Mouse (Mus musculus): ENCODE results near the gene Asb8.

Gene Asb8

DNA sequence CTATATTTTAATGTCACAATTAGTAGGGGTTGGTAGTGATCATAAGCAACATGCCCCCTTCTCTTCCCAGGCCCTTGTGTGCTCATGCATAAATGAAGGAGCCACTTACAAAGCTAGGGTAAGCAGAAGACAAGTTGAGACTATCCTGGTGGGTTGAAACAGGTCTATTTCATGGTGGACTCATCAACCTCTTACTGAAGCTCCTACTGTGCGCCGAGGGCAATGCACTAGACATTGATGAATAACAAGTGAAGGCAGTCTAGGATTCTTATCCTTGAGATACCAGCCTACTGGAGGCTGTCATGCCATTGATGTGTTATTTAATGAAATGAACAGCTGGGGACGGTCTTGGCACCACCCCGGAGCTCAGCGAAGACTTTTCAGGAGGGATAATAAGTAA lies 10.2 kb downstream of the Asb8 start:
- no peak for DNase-seq

DNA sequence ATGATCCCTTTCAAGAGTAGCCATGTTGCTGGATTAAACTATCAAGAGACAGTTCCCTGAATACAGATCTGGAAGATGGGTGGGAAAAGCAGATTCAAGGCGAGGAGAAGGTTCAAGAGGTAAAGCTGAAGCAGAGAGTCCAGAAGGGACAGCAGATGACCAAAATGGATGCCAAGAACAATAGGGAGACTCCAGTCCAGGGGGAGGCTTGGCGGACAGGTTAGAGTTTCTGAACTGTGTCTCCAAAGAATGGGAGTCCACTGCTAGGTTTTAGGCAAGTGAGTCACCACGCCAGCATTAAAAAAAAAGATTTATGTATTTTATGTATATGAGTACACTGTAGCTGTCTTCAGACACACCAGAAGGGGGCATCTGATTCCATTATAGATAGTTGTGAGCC lies 10.8 kb downstream of the Asb8 start:
- DNase-seq, result no peak

DNA sequence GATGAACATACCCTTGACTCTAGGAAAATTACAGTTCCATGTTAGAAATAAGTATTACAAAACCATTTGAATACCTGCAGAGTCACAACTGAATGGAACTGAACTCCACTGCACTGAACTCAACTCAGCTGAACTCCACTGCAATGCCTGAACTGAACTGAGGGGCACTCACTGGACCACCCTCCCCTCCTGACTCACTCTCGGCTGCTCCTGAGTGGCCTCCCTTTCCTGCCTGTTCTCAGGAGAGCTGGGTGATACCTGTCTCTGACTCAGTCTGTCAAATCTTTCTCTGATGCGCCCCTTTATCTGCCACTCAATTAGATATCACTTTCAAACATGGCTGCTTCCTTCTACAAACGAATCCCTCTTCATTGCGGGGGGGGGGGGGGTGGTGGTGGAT lies 11.3 kb downstream of the Asb8 start:
- no peak for DNase-seq

DNA sequence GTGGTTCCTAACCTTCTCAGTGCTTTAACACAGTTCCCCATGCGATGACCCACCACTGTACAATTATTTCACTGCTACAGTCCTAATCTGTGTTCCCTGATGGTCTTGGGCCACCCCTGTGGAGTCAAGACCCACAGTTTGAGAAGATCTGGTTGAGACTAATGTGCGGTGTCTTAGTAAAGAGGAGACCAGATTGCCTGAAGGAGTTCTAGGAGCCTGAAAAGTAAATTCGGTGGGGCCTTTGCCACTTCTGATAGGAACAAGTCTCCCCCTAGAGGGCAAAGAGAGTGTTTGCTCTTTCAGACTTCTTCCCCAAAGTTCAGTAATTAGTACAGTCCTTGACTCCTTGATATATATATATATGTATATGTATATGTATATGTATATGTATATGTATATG lies 11.8 kb downstream of the Asb8 start:
- DNase-seq, result peak in 1 of 2 experiments; percentile 14

DNA sequence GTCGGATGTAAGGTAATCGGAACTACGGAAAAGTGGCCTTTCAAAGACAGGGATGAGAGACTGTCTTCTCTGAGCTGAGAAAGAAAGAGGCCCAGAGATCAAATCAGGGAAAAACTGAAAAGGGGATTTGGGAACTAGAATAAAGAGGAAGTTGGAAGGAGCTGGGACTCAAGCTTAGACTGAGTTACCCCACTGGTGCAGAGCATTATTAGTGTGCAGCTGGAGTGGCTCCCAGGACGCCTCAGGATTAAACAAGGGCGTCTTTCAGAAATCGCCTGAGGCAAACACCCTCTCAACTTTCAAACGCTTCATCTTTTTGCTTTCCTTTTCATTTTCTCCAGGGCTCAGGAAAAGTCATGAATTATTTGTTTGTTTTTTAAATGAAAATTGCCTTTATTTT lies 12.5 kb downstream of the Asb8 start:
- no peak for DNase-seq

DNA sequence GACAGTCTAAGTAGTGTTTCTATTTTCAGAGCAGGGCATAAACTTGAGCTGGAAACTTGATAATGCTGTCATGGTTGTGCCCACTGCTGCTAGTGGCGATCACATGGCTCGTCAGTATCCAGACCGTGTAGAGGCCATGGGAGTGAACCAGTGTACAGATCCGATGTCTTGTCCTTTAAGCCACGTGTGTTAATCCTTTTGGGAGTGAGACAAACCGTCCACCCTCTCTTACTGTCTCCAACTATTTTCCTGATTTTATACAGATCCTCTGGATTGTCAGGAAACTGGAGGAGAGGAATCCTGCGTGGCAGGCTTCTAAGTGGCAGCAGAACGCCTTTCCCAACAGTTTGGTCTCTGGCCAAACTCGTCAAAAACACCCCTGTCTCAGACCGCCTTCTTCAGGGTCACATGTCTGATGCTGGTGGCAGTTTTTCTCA lies 16.2 kb downstream of the Asb8 start:
- DNase-seq, result no peak

DNA sequence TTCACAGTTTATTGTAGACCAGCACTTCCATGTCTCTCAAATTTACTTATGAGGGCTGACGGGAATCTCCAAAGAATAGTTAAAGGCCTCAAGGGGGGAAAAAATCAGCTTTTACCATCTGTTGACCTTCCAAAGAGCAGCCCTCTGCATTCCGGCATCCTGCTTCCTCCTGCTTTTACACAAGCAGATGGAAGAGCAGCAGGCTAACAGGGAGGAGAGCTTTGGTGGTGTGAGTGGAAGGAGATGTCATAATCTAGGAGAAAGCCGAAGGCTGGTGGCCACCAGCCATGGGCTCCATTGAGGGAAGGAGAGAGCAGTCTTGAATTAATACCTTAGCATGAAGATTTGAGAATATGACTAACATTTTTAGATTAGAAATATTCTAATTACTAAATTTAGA lies 17.1 kb downstream of the Asb8 start:
- DNase-seq, result no peak

DNA sequence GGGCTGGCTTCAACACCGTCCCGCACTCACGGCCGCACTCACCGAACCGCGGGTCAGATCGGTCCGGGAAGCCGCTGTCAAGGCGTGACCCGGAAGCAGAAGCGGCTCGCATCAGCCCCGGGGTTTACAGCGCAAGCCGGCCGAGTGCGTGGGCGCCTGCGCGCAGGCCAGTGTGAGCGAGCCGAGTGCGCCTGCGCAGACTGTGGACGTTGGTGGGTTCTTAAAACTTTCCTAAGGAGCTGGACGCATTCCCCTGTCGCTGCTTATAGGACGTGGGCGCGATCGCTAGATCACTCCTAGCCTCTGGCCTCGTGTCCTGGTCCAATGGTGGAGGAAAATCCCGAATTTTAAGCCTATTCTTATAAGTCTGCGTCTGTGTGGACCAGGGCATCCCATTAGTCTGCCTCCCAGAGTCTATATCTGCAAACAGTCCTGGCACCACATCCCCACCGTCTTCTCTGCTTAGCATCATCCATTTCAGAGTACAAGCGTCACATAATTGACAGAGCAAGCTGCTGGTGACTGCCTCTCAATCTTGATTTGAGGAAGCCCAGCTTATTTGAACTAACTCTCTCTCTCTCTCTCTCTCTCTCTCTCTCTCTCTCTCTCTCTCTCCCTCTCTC lies 19.8 kb downstream of the Asb8 start:
- DNase-seq, result peak; percentile 87 to 89

DNA sequence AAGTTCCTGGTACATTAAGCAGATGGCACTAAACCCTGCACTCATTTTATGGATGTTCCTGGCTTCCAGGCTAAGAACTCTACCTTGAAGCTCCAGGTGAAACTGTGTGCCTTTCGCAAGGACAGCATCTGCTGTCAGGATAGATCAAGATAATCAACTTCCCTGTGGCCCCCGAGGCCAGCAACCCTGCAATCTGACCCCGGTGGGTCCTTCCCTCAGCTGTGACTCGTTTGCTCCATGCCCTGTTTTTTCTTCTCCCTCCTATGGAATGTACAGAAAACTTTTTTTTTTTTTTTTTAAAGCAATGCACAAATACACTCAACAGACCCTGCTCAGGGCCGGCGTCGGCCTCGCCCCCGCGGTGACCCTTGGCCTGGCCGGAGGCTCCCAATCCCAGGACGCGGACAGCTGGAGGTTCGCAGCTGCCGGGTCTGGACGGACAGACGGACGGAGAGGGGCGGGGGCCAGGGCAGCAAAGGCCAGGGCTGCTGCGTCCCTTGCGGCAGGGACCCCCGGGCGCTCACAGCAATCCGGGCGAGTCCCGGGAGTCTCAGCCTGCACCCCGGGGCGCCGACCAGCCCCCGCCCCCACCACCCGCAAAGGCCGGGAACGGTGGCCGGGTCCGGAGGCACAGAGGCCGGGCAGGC lies 20.4 kb downstream of the Asb8 start:
- no peak for DNase-seq

DNA sequence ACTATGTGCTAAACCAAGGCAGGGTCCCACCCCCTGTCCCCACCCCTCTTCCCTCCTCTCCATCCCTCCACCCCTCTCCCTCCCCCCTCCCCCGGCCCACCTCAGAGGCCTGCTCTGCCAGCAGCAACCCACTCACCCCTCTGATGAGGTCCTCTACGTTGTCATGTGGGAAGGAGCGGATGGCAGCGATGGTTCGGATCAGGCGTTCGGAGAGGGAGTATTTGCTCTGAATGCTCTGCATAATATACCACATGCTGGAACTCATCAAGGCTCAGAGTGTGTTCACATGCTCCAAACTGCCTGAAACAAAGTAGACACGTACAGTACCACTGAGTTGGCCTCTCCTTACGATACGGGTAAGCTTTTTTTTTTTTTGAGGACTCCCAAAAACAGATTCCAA lies 22.9 kb downstream of the Asb8 start:
- DNase-seq, result no peak

DNA sequence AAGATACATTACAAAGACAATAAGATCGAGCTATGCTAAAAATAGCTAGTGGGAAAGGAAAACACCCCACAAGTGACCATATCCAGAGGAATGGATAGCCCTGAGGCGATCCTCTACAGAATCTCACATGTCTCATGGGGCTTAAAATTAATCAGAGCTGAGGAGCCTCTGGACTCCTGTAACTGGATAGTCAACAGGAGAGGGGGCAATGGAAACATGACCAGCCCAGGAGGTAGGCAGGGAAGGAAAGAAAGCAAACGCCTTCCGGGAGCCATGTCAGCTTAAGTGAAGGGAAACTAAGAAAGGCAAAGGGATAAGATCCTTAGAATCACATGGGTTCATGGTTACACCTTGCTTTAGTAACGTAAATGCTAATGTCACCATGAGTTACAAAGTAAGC lies 24.6 kb downstream of the Asb8 start:
- DNase-seq, result no peak

DNA sequence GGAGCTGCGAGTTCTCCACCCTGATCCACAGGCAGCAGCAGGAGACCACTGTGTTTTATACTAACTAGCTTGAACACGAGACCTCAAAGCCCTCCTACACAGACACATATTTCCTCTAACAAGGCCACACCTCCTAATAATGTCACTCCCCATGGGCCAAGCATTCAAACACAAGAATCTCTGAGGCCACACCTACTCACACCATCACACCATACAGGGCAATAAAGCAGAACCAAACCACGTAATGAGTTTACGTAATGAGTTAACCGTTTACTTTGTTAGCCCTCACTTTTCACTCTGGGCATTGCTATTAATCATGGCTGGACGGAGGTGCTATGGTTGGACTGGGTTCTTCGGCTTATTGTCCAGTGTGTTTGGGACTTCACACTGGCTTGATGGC lies 25.7 kb downstream of the Asb8 start:
- DNase-seq, result no peak

DNA sequence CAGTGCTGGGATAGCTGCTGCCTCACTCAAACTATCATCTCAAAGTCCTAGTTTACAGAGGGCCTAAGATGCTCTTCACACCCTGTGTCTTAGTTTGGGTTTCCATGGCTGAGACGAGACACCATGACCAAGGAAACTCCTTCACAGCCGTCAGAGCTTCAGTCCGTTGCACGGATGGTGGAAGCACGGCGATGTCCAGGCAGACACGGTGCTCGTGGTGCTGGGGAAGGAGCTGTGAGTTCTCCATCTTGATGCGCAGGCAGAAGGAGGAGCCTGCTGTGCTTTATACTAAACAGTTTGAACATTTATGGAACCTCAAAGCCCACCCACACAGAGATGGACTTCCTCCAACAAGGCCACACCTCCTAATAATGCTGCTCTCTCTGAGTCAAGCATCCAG lies 28.6 kb downstream of the Asb8 start:
- DNase-seq, result no peak

DNA sequence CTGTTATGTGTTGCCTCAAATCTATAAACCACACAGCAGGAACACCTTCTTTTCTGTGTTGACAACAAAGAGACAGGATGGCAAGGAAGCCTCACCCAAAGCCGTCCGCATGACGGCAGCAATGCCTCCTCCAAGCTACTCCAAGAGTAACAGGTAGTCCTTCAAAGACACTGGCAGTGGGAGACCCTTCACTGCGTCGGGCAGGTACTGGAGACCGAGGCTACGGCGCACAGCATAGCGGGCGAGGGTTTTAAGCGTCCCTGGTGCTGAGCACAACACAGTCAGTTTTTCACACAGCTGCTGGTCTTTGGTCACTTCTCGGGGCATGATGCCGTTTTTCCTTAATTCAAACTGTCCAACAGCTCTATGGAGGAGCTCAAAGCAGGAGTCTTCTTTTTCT lies 29.8 kb downstream of the Asb8 start:
- no peak for DNase-seq

DNA sequence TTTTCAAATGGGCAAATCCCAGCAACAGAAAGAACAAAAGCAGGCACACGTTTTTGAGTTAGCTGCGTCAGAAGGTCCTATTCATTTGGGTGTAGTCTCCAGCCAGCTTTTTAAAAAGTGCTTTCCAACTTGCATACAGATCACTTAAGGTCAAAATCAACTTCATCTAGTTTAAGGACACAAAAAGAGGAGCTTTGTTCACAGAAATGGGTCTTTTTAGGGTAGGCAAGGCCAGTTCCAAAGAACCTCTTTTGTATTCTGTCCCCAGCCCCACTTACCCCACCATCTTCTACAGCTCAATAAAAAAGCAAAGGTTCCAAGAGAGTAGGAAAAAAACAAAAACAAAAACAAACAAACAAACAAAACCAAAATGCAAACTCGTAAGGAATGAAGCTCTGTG lies 30.8 kb downstream of the Asb8 start:
- DNase-seq, result no peak

DNA sequence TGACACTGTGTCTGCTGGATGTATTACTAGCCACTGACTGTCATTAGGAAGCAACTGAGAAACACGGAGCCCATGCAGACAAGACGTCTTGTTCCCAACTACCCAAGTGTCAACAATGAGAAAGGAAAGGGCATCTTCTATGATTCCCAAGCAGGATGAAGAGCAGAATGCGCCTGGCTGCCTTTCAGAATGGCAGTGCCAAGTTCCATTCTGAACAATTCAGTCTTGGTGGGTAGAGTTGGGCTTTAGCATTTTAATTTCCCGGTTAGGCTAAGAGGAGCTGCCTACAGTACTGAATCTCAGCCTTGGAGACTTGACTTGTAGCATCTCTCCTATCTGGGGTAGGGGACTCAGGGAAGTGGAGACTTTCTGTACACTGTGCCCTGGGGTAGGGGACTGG lies 31.4 kb downstream of the Asb8 start:
- no peak for DNase-seq

DNA sequence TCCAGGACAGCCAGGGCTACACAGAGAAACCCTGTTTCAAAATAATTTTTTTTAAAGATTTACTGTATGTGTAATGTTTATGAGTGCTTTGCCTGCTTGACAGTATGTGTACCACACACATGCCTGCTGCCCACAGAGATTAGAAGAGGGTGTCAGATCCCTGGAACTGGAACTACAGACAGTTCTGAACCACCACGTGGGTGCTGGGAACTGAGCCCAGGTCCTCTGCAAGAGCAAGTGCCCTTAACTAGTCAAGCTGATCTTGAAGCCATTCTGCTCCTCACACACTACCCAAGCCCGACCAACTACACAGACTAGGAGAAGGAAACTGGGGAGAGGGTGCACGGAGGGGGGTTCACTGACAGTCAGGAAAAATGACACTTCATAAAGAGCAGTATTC lies 32.0 kb downstream of the Asb8 start:
- no peak for DNase-seq

DNA sequence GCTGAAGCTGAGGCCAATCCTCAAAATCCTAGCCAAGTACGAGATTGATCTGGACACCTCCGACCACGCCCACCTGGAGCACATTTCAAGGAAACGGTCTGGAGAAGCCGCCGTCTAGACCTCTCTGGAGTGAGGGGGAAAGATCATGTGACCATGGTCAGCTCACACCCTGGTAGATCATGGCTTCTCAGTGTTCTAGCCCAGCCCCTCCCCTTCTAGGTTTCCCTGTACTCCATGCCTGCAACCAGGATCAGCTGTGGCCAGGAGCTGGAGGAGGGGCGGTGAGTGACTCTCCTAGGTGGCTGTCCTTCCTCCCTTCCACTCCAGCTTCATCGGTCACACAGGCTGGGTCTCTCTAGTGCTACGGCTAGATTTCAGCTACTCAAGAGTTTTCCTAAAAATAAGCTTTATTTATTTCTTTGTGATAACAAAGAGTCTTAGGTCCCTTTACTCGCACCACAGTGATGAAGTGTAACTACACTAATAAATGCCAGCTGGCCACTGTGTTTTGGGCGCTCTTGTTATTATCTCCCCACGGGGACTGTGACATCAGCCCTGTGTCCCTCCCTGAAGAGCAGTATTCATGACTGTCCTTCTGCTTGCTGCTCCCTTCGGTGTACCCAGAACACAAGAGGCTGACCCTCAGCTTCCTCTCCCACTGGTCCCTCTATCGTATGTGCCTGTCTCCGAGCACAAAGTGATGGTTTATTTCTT lies 33.3 kb downstream of the Asb8 start:
- DNase-seq, result no peak

DNA sequence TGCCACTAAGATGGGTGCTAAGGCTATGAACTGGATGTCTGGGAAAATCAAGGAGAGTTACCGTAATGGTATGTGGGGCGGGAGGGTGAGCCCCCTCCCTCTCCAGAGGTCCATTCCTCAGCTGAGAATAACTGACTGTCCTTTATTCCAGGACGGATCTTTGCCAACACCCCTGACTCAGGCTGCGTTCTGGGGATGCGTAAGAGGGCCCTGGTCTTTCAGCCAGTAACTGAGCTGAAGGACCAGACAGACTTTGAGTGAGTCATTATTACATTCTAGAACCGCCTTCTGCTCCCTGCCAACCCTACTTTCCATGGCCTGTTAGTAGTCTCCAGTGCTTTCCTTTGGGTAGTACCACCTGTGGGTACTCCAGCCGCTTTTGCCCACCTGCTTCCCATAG lies 34.0 kb downstream of the Asb8 start:
- no peak for DNase-seq

DNA sequence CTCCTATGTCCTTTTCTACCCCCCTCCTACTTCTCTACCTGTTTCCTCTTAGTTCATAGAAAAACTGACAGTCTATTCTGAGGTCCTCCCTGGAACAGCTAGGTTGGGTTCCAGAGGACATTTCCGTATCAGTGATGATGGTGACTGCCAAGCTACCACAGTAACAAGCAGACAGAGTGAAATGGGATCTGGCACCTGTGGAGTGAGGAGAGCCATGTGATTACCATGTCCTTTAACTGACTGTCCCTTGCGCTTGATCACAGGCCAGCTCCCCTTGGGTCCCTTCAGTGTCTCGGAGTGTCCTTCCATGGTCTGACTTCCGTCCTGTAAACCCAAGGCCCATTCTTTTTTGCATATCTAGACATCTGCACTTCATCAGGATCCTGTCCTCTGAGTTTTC lies 34.4 kb downstream of the Asb8 start:
- DNase-seq, result no peak

DNA sequence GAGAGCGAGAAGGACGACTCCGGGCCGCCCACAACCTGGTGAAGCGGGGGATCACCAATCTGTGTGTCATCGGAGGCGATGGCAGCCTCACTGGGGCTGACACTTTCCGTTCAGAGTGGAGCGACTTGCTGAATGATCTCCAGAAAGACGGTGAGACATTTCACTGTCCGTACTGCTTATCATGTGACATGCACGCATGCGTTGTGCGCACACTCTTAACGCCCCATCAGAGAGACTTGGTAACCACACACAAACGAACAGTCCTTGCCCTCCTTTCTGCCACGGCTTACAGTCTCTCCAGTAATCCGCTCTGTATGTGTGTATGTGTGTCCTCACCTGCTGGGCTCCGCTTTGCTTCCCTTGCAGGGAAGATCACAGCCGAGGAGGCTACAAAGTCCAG lies 44.6 kb downstream of the Asb8 start:
- no peak for DNase-seq

DNA sequence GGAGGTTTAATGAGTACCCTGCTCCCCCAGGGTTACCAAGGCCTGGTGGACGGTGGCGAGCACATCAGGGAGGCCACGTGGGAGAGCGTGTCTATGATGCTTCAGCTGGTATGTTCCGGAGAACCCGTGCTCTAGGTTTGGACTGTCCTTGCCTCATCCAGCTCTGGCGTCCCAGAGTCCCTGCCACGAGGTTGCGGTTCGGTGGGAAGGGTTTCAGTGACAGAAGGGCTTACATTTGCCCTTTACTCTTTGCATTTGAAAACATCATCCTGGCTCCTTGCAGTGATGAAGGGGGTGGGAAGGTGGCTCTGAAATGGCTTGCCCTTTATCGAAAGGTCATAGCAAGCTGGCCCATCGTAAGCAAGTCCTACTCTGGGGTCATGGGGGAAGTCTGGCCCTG lies 46.1 kb downstream of the Asb8 start:
- no peak for DNase-seq

DNA sequence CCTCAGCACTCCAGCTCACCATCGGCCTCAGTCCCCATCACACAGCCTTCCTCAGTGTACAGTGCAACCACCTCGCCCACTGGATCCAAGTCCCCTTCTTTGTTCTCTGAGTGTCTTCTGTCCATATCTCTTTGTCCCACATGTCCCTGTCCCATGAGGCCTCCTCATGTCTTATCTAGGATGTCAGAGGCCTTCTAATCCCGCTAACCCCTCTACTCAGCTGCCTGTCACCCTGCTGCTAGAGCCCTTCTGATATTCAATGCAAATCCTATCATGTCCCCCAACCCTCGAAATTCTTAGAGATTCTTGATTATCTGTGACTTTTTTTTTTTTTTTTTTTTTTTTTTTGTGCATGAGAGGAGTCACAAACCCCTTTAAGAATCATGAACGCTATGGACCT lies 49.1 kb downstream of the Asb8 start:
- no peak for DNase-seq

DNA sequence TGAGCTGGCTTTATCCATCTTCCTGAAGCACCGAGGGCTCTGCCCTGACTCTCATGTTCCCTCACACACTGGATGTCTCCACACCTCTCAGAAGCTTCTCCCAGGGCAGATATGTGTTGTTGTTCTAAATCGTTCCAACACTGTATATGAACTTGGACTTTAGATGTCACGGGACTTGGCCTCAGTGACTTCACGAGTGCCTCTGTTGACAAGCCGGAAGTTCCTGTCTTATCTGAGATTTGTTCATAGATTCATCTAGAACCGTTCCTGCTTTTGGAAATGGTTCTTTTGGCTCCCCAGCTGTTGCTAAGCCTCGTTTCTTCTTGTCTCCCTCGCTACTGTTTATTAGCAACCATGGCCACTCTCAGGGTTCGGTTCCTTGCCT lies 49.7 kb downstream of the Asb8 start:
- DNase-seq, result no peak

Data from spleen, adult 18-20 months (tissue).